Mouse (Mus musculus): ENCODE measurements at regions not wholly inside any gene's neighbourhood (a gene's known extent, or its start where the extent isn't known, plus 50 kb on each side); places are given as distances from the start of the nearest gene placed in this dataset.

GRCm38 (mm10) chr1:157695198-157695597, 188.7 kb downstream of the Sec16b start:
- no peaks in the 10 kb centered on the region for H3K36me3 ChIP-seq (ENCODE audit: control insufficient read depth, insufficient read depth)
- peak overlapping the region; percentile 34 for H3K4me2 ChIP-seq (ENCODE audit: low read depth, low read length)
- WGBS (ENCODE audit: insufficient replicate concordance) = 21% methylated on average over 2 of the region's 2 CpGs
- no peak overlapping the region for H3K4me3 ChIP-seq (ENCODE audit: low read depth, low read length)
- ATAC-seq (ENCODE audit: low read depth) = peak; percentile 99
- H3K9ac ChIP-seq (ENCODE audit: low read depth, low read length) = no peak overlapping the region
- peak overlapping the region; percentile 78 for H3K27ac ChIP-seq (ENCODE audit: low read length)
- peaks cover 10% of the 10 kb centered on the region for H3K4me1 ChIP-seq (ENCODE audit: control insufficient read depth, low read depth, low read length)
- no peaks in the 10 kb centered on the region for H3K9me3 ChIP-seq (replicated peaks; ENCODE audit: control insufficient read depth, low read length)
- H3K27me3 ChIP-seq (ENCODE audit: control insufficient read depth, insufficient read depth, low read depth, low read length) = no peaks in the 10 kb centered on the region

GRCm38 (mm10) chr1:157703639-157704038, 197.1 kb downstream of the Sec16b start:
- ATAC-seq (ENCODE audit: low read depth) = no peak
- Histone ChIP-seq H3K36me3 (ENCODE audit: control insufficient read depth, insufficient read depth) (no peaks in the 10 kb centered on the region), H3K4me1 (ENCODE audit: control insufficient read depth, low read depth, low read length) (no peaks in the 10 kb centered on the region), H3K4me3 (ENCODE audit: low read depth, low read length) (no peak overlapping the region), H3K9ac (ENCODE audit: low read depth, low read length) (no peak overlapping the region), H3K9me3 (replicated peaks; ENCODE audit: control insufficient read depth, low read length) (no peaks in the 10 kb centered on the region; the same call in 1 of the 2 replicates), H3K4me2 (ENCODE audit: low read depth, low read length) (no peak overlapping the region), H3K27ac (ENCODE audit: low read length) (no peak overlapping the region), H3K27me3 (ENCODE audit: control insufficient read depth, insufficient read depth, low read depth, low read length) (no peaks in the 10 kb centered on the region)
- 63% methylated on average over 6 of the region's 6 CpGs for WGBS (ENCODE audit: insufficient replicate concordance)

- Histone ChIP-seq H3K36me3 (ENCODE audit: control insufficient read depth, insufficient read depth) (no peaks in the 10 kb centered on the region), H3K4me1 (ENCODE audit: control insufficient read depth, low read depth, low read length) (no peaks in the 10 kb centered on the region), H3K27me3 (ENCODE audit: control insufficient read depth, insufficient read depth, low read depth, low read length) (no peaks in the 10 kb centered on the region), H3K4me2 (ENCODE audit: low read depth, low read length) (no peak overlapping the region), H3K9ac (ENCODE audit: low read depth, low read length) (no peak overlapping the region), H3K9me3 (replicated peaks; ENCODE audit: control insufficient read depth, low read length) (no peaks in the 10 kb centered on the region; the same call in 1 of the 2 replicates), H3K27ac (ENCODE audit: low read length) (no peak overlapping the region), H3K4me3 (ENCODE audit: low read depth, low read length) (no peak overlapping the region)
- WGBS (ENCODE audit: insufficient replicate concordance) = 46% methylated on average over 4 of the region's 4 CpGs
- no peak for ATAC-seq (ENCODE audit: low read depth)
Measured at GRCm38 (mm10) chr1:157705364-157705763, 198.8 kb downstream of the Sec16b start.

DNA sequence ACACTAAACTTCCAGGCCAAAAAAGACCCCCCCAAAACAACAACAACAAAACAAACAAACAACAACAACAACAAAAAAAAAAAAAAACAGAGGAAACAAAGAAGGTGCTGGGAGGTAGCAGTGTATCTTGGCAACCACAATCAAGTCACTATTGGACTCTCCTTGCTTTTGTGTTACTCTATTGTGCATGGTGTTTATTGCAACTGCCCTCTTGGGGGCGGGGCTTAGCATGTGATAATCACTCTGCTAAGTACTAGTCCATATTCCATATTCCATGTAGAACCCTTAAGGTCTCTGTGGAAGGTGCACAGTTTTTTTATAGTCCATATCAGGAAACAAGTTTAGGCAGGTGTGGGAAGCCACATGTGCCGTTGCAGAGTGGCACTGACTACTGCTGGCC, 200.7 kb downstream of the Sec16b start:
- Histone ChIP-seq H3K27me3 (ENCODE audit: control insufficient read depth, insufficient read depth, low read depth, low read length) (no peaks in the 10 kb centered on the region), H3K9me3 (replicated peaks; ENCODE audit: control insufficient read depth, low read length) (no peaks in the 10 kb centered on the region; the same call in 1 of the 2 replicates), H3K4me1 (ENCODE audit: control insufficient read depth, low read depth, low read length) (no peaks in the 10 kb centered on the region), H3K9ac (ENCODE audit: low read depth, low read length) (no peak overlapping the region), H3K27ac (ENCODE audit: low read length) (no peak overlapping the region), H3K4me2 (ENCODE audit: low read depth, low read length) (no peak overlapping the region), H3K36me3 (ENCODE audit: control insufficient read depth, insufficient read depth) (no peaks in the 10 kb centered on the region), H3K4me3 (ENCODE audit: low read depth, low read length) (no peak overlapping the region)
- 74% methylated on average over 2 of the region's 2 CpGs for WGBS (ENCODE audit: insufficient replicate concordance)
- ATAC-seq (ENCODE audit: low read depth) = no peak

DNA sequence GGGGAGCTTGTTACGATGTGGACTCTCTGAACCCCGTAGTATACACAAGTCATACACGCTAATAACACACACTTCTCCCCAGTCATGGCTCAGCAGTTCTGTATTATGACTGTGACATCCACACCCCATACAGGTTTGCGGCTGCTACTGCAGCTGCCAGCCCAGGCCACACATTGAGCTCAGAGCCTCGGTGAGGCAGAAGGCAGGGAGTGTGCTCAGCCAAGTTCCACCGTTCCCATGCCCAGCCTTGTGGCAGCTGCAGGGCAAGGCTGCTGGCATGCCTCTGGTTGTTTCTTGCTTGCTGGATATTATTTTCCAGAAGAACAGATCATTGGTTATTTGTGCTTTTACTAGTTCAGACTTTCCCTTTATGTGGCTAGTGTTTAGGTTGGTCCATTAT, 202.6 kb downstream of the Sec16b start:
- H3K9ac ChIP-seq (ENCODE audit: low read depth, low read length) = no peak overlapping the region
- no peaks in the 10 kb centered on the region for H3K4me1 ChIP-seq (ENCODE audit: control insufficient read depth, low read depth, low read length)
- H3K4me3 ChIP-seq (ENCODE audit: low read depth, low read length) = no peak overlapping the region
- ATAC-seq (ENCODE audit: low read depth) = no peak
- H3K36me3 ChIP-seq (ENCODE audit: control insufficient read depth, insufficient read depth) = no peaks in the 10 kb centered on the region
- 83% methylated on average over 6 of the region's 6 CpGs for WGBS (ENCODE audit: insufficient replicate concordance)
- H3K27me3 ChIP-seq (ENCODE audit: control insufficient read depth, insufficient read depth, low read depth, low read length) = no peaks in the 10 kb centered on the region
- no peaks in the 10 kb centered on the region for H3K9me3 ChIP-seq (replicated peaks; ENCODE audit: control insufficient read depth, low read length)
- no peak overlapping the region for H3K27ac ChIP-seq (ENCODE audit: low read length)
- H3K4me2 ChIP-seq (ENCODE audit: low read depth, low read length) = no peak overlapping the region

DNA sequence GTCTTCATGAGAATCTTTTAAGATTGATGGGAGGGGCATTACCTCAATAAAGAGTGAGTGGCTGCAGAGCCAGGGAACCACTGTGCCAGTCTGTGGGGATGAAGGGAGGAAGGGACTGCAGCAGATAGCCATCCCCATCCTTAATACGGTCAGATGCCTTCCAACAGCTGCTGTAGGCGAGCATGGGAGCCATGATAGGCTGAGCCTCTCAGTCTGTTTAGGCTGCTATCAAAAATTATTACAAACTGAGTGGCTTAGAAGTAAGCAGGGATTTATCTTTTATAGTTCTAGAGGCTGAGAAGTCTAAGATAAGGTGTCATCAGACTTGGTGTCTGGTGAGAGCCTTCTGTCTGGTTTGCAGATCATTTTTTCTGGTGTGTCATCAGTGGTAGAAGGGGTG, 204.3 kb downstream of the Sec16b start:
- no peak overlapping the region for H3K4me3 ChIP-seq (ENCODE audit: low read depth, low read length)
- H3K27me3 ChIP-seq (ENCODE audit: control insufficient read depth, insufficient read depth, low read depth, low read length) = no peaks in the 10 kb centered on the region
- H3K36me3 ChIP-seq (ENCODE audit: control insufficient read depth, insufficient read depth) = no peaks in the 10 kb centered on the region
- no peaks in the 10 kb centered on the region for H3K4me1 ChIP-seq (ENCODE audit: control insufficient read depth, low read depth, low read length)
- H3K4me2 ChIP-seq (ENCODE audit: low read depth, low read length) = no peak overlapping the region
- no peak overlapping the region for H3K27ac ChIP-seq (ENCODE audit: low read length)
- no peaks in the 10 kb centered on the region for H3K9me3 ChIP-seq (replicated peaks; ENCODE audit: control insufficient read depth, low read length)
- WGBS (ENCODE audit: insufficient replicate concordance) = 42% methylated on average over 2 of the region's 2 CpGs
- ATAC-seq (ENCODE audit: low read depth) = peak; percentile 33; the same call in 1 of the 2 replicates
- no peak overlapping the region for H3K9ac ChIP-seq (ENCODE audit: low read depth, low read length)

DNA sequence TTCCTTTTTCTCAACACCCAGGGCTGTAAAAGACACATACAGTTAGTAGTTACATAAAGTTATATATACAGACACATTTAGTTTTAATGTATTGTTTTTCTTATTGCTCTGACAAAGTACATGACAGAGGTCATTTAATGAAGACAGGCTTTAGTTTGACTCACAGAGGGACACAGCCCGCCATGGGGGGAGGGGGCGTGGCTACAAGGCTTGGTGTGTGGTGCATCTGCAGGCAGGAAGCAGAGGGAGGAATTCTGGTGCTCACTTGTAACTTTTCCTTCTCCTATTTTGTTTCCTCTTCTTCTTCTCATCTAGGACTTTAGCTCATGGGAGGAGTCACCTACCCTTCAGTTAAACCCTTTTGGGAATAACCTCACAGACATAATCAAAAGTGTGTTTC, 206.0 kb downstream of the Sec16b start:
- H3K36me3 ChIP-seq (ENCODE audit: control insufficient read depth, insufficient read depth) = no peaks in the 10 kb centered on the region
- ATAC-seq (ENCODE audit: low read depth) = no peak
- no peaks in the 10 kb centered on the region for H3K4me1 ChIP-seq (ENCODE audit: control insufficient read depth, low read depth, low read length)
- H3K4me3 ChIP-seq (ENCODE audit: low read depth, low read length) = no peak overlapping the region
- no peak overlapping the region for H3K4me2 ChIP-seq (ENCODE audit: low read depth, low read length)
- H3K9ac ChIP-seq (ENCODE audit: low read depth, low read length) = no peak overlapping the region
- no peaks in the 10 kb centered on the region for H3K27me3 ChIP-seq (ENCODE audit: control insufficient read depth, insufficient read depth, low read depth, low read length)
- H3K9me3 ChIP-seq (replicated peaks; ENCODE audit: control insufficient read depth, low read length) = no peaks in the 10 kb centered on the region
- WGBS (ENCODE audit: insufficient replicate concordance) = 28% methylated on average over 2 of the region's 2 CpGs
- no peak overlapping the region for H3K27ac ChIP-seq (ENCODE audit: low read length)

GRCm38 (mm10) chr1:157713851-157714250, 207.3 kb downstream of the Sec16b start:
- Histone ChIP-seq H3K4me1 (ENCODE audit: control insufficient read depth, low read depth, low read length) (no peaks in the 10 kb centered on the region), H3K27ac (ENCODE audit: low read length) (no peak overlapping the region), H3K4me2 (ENCODE audit: low read depth, low read length) (no peak overlapping the region), H3K27me3 (ENCODE audit: control insufficient read depth, insufficient read depth, low read depth, low read length) (no peaks in the 10 kb centered on the region), H3K9ac (ENCODE audit: low read depth, low read length) (no peak overlapping the region), H3K36me3 (ENCODE audit: control insufficient read depth, insufficient read depth) (no peaks in the 10 kb centered on the region), H3K4me3 (ENCODE audit: low read depth, low read length) (no peak overlapping the region), H3K9me3 (replicated peaks; ENCODE audit: control insufficient read depth, low read length) (no peaks in the 10 kb centered on the region)
- ATAC-seq (ENCODE audit: low read depth) = no peak
- WGBS (ENCODE audit: insufficient replicate concordance) = 72% methylated on average over 7 of the region's 7 CpGs

- WGBS (ENCODE audit: insufficient replicate concordance) = 47% methylated on average over 3 of the region's 3 CpGs
- ATAC-seq (ENCODE audit: low read depth) = no peak
- H3K4me1 ChIP-seq (ENCODE audit: control insufficient read depth, low read depth, low read length) = no peaks in the 10 kb centered on the region
- H3K27me3 ChIP-seq (ENCODE audit: control insufficient read depth, insufficient read depth, low read depth, low read length) = no peaks in the 10 kb centered on the region
- H3K36me3 ChIP-seq (ENCODE audit: control insufficient read depth, insufficient read depth) = no peaks in the 10 kb centered on the region
- H3K4me3 ChIP-seq (ENCODE audit: low read depth, low read length) = no peak overlapping the region
- H3K9me3 ChIP-seq (replicated peaks; ENCODE audit: control insufficient read depth, low read length) = no peaks in the 10 kb centered on the region
- no peak overlapping the region for H3K9ac ChIP-seq (ENCODE audit: low read depth, low read length)
- H3K27ac ChIP-seq (ENCODE audit: low read length) = no peak overlapping the region
- no peak overlapping the region for H3K4me2 ChIP-seq (ENCODE audit: low read depth, low read length)
Measured at GRCm38 (mm10) chr1:157715632-157716031, 209.1 kb downstream of the Sec16b start.

Data from liver, embryonic 16.5 days (tissue).